Mouse (Mus musculus) embryonic facial prominence, embryonic 15.5 days (tissue): ENCODE data around the gene Gzmc. TPM values are rescaled to one million over a fixed set of nuclear protein-coding genes. Genes with fewer than 3 reads are reported as not detected.

Source experiments
- ATAC-seq: fragments of 200-750 bp; cut with Nextera tagmentation; 2 replicates; pipeline ENCODE4 v1.8.0; 2017; ENCODE audit warnings: low read depth, moderate TSS enrichment; ENCODE audit not compliant: insufficient number of reproducible peaks, low FRiP score, low TSS enrichment
- H3K27ac ChIP-seq: fragments of 300-500 bp; sonication (generic); replicated peaks from 2 replicates; pipeline ENCODE4 v1.5.1; 2015; ENCODE audit warnings: mild to moderate bottlenecking, inconsistent platforms
- H3K27me3 ChIP-seq: fragments of 300-500 bp; sonication (generic); 2 replicates; pipeline ENCODE4 v1.6.1; 2015; ENCODE audit warnings: inconsistent platforms
- H3K36me3 ChIP-seq: fragments of 300-500 bp; sonication (generic); 2 replicates; pipeline ENCODE4 v1.6.1; 2015; ENCODE audit warnings: mild to moderate bottlenecking, inconsistent platforms
- H3K4me1 ChIP-seq: fragments of 300-500 bp; sonication (generic); 2 replicates; pipeline ENCODE4 v1.6.1; 2015; ENCODE audit warnings: inconsistent platforms
- H3K4me2 ChIP-seq: fragments of 300-500 bp; sonication (generic); replicated peaks from 2 replicates; pipeline ENCODE4 v1.6.1; 2015; ENCODE audit warnings: mild to moderate bottlenecking, inconsistent platforms
- H3K4me3 ChIP-seq: fragments of 300-500 bp; sonication (generic); replicated peaks from 2 replicates; pipeline ENCODE4 v1.5.1; 2015; ENCODE audit warnings: mild to moderate bottlenecking, inconsistent platforms
- H3K9ac ChIP-seq: fragments of 300-500 bp; sonication (generic); 2 replicates; pipeline ENCODE4 v1.6.1; 2015; ENCODE audit warnings: inconsistent platforms
- H3K9me3 ChIP-seq: fragments of 300-500 bp; sonication (generic); replicated peaks from 2 replicates; pipeline ENCODE4 v1.6.1; 2016; ENCODE audit warnings: inconsistent platforms
- WGBS: fragments of 180-500 bp; shearing (Covaris S2); methylation state at CpG from one replicate; pipeline ENCODE4 v1.1.7; 2015; 5-methylcytosine and 5-hydroxymethylcytosine counted together
- polyA plus RNA-seq: library from polyadenylated mRNA; unstranded; fragments of >200 nt; fragmentation: Nextera tagmentation; extraction: Ambion mirVana; gene quantifications from 2 replicates; pipeline ENCODE4 v1.2.1, GENCODE M21; 2015

Gzmc gene
- polyA plus RNA-seq, 1 experiment from 2014 or later: 0.31 TPM

DNA sequence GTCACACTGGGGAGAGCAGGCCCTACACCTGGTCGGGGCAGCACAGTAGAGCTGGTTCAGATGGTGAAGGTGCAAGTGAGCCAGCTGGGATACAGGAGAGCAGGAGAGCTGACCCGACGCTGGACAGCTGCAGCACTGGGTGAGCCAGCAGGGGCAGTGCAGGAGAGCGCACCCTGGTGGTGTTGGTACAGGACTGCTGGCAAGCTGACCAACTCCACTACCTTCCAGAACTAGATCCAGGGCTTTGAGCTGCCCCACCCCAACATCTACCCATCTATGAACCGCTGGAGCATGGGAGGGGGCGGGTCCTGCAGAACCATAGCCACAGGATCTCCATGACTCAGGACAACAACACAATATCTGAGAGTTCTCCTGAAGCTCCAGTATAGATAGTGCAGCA lies 47.5 kb downstream of the Gzmc start:
- H3K27ac ChIP-seq: no peak overlapping the region
- no peaks in the 10 kb centered on the region for H3K4me1 ChIP-seq
- H3K36me3 ChIP-seq: no peaks in the 10 kb centered on the region
- 56% methylated on average over 6 of the region's 6 CpGs for WGBS
- ATAC-seq: 0 out of 2 replicates have a peak, but pooled peaks have one; percentile 34
- H3K27me3 ChIP-seq: no peaks in the 10 kb centered on the region
- no peak overlapping the region for H3K9ac ChIP-seq
- no peaks in the 10 kb centered on the region for H3K9me3 ChIP-seq
- no peak overlapping the region for H3K4me3 ChIP-seq
- no peak overlapping the region for H3K4me2 ChIP-seq

DNA sequence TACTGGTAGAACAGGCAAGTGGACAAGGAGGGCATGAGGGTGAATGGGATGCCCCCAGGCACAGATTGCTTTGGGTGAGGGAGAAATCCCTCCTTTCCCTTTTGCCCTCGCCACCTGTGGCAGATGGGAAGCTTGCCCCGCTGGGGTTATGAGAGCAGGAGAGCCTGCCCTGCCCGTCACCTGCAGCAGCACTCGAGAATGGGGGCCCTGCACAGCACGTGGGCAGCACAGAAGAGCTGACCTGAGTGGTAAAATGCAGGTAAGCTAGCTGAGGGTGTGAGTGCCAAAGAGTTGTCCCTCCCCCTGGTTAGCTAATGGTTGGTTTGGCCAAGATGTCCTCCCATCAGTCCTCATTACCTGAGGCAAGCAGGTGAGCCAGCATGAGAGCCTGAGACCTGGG lies 47.9 kb downstream of the Gzmc start:
- Histone ChIP-seq H3K9me3 (no peaks in the 10 kb centered on the region), H3K27me3 (no peaks in the 10 kb centered on the region), H3K4me2 (no peak overlapping the region), H3K36me3 (no peaks in the 10 kb centered on the region), H3K4me1 (no peaks in the 10 kb centered on the region), H3K4me3 (no peak overlapping the region), H3K9ac (no peak overlapping the region), H3K27ac (no peak overlapping the region)
- 67% methylated on average over 5 of the region's 5 CpGs for WGBS
- no peak for ATAC-seq

Other genes starting within 250 kb of the Gzmc start
- gene Mcpt1, start 216.7 kb downstream of the Gzmc start, polyA plus RNA-seq: 0.38 and 0.65 TPM in 2 replicates
- not detected in 2 replicates for gene Mcpt9, start 204.2 kb downstream of the Gzmc start, polyA plus RNA-seq
- 3.2 and 3.6 TPM in 2 replicates for gene Mcpt2, start 192.6 kb downstream of the Gzmc start, polyA plus RNA-seq
- gene Mcpt4, start 172.3 kb downstream of the Gzmc start, polyA plus RNA-seq: 25.7 and 32.1 TPM in 2 replicates
- 1.5 and 2.2 TPM in 2 replicates for gene Mcpt8, start 149.4 kb downstream of the Gzmc start, polyA plus RNA-seq
- 0.28 and 0.67 TPM in 2 replicates for gene Ctsg, start 132.1 kb downstream of the Gzmc start, polyA plus RNA-seq
- gene Gzme, start 114.0 kb downstream of the Gzmc start, polyA plus RNA-seq: not detected in 2 replicates
- gene Gzmd, start 102.0 kb downstream of the Gzmc start, polyA plus RNA-seq: not detected in 2 replicates
- gene Gzmg, start 75.1 kb downstream of the Gzmc start, polyA plus RNA-seq: not detected in 2 replicates
- gene Gzmn, start 60.1 kb downstream of the Gzmc start, polyA plus RNA-seq: not detected in 2 replicates
- not detected in 2 replicates for gene Gzmf, start 23.2 kb downstream of the Gzmc start, polyA plus RNA-seq
- gene Gzmb, start 27.6 kb upstream of the Gzmc start, polyA plus RNA-seq: 0.46 and 0.67 TPM in 2 replicates
- gene Atp12a, start 130.4 kb upstream of the Gzmc start, polyA plus RNA-seq: 0.42 and 0.64 TPM in 2 replicates
- gene Rnf17, start 167.9 kb upstream of the Gzmc start, polyA plus RNA-seq: 1.2 and 1.5 TPM in 2 replicates